Mouse (Mus musculus): Measurements from ENCODE around the gene Sdk2.
A peak's percentile ranks its signal among the peaks of the same experiment; 100 is the strongest.

The Sdk2 gene

GRCm38 (mm10) chr11:113791357-113792215 is 275.3 kb downstream of the Sdk2 start:
- no peak for DNase-seq (ENCODE audit: low read depth, low spot score)

- no peak for DNase-seq (ENCODE audit: low read depth, low spot score)
These were observed 277.7 kb downstream of the Sdk2 start for GRCm38 (mm10) chr11:113789101-113789500.

GRCm38 (mm10) chr11:113788183-113788789 is 278.6 kb downstream of the Sdk2 start:
- no peak for DNase-seq (ENCODE audit: low read depth, low spot score)

GRCm38 (mm10) chr11:113787432-113788182 is 279.2 kb downstream of the Sdk2 start:
- no peak for DNase-seq (ENCODE audit: low read depth, low spot score)

GRCm38 (mm10) chr11:113787009-113787408 is 279.8 kb downstream of the Sdk2 start:
- DNase-seq (ENCODE audit: low read depth, low spot score), result no peak

- no peak for DNase-seq (ENCODE audit: low read depth, low spot score)
These were observed 280.5 kb downstream of the Sdk2 start for GRCm38 (mm10) chr11:113786395-113786794.

GRCm38 (mm10) chr11:113785406-113786171 is 281.3 kb downstream of the Sdk2 start:
- peak; percentile 96 for DNase-seq (ENCODE audit: low read depth, low spot score)

GRCm38 (mm10) chr11:113784656-113785396 is 282.0 kb downstream of the Sdk2 start:
- DNase-seq (ENCODE audit: low read depth, low spot score), result no peak

- DNase-seq (ENCODE audit: low read depth, low spot score), result no peak
These were observed 284.4 kb downstream of the Sdk2 start for GRCm38 (mm10) chr11:113782496-113782895.

- no peak for DNase-seq (ENCODE audit: low read depth, low spot score)
These were observed 284.8 kb downstream of the Sdk2 start for GRCm38 (mm10) chr11:113782006-113782405.

GRCm38 (mm10) chr11:113779680-113780041 is 287.2 kb downstream of the Sdk2 start:
- no peak for DNase-seq (ENCODE audit: low read depth, low spot score)

GRCm38 (mm10) chr11:113778733-113779679 is 287.8 kb downstream of the Sdk2 start:
- no peak for DNase-seq (ENCODE audit: low read depth, low spot score)

- DNase-seq (ENCODE audit: low read depth, low spot score), result no peak
These were observed 288.9 kb downstream of the Sdk2 start for GRCm38 (mm10) chr11:113777878-113778464.

- DNase-seq (ENCODE audit: low read depth, low spot score), result no peak
These were observed 289.9 kb downstream of the Sdk2 start for GRCm38 (mm10) chr11:113776851-113777511.

- no peak for DNase-seq (ENCODE audit: low read depth, low spot score)
These were observed 292.1 kb downstream of the Sdk2 start for GRCm38 (mm10) chr11:113774773-113775172.

- DNase-seq (ENCODE audit: low read depth, low spot score), result no peak
These were observed 293.7 kb downstream of the Sdk2 start for GRCm38 (mm10) chr11:113773191-113773590.

GRCm38 (mm10) chr11:113771187-113771586 is 295.7 kb downstream of the Sdk2 start:
- no peak for DNase-seq (ENCODE audit: low read depth, low spot score)

GRCm38 (mm10) chr11:113768356-113768755 is 298.5 kb downstream of the Sdk2 start:
- DNase-seq (ENCODE audit: low read depth, low spot score), result no peak

GRCm38 (mm10) chr11:113767285-113767684 is 299.6 kb downstream of the Sdk2 start:
- no peak for DNase-seq (ENCODE audit: low read depth, low spot score)

All from forelimb bud, embryonic 11.5 days (tissue).